Mouse (Mus musculus) midbrain, postnatal 0 days (tissue): ENCODE results near the gene Itga11. TPM values are rescaled to one million over a fixed set of nuclear protein-coding genes. Genes with fewer than 3 reads are reported as not detected.
A peak's percentile ranks its signal among the peaks of the same experiment; 100 is the strongest.

Experiments
- ATAC-seq: fragments of 200-750 bp; cut with Nextera tagmentation; 2 replicates; pipeline ENCODE4 v1.8.0; 2017; ENCODE audit warnings: moderate number of reproducible peaks, mild to moderate bottlenecking, moderate TSS enrichment, moderate library complexity; ENCODE audit not compliant: low FRiP score
- DNase-seq: peaks from one replicate; pipeline ENCODE4 v3.0.0-alpha.2; 2015; ENCODE audit warnings: low spot score
- H3K27ac ChIP-seq: fragments of 300-500 bp; sonication (generic); 2 replicates; pipeline ENCODE4 v1.5.1; 2014; ENCODE audit warnings: low read depth, mild to moderate bottlenecking, low read length, mixed read lengths
- H3K27me3 ChIP-seq: fragments of 300-500 bp; sonication (generic); 2 replicates; pipeline ENCODE4 v1.6.1; 2014; ENCODE audit warnings: low read length, control low read depth, mixed read lengths; ENCODE audit not compliant: insufficient read depth
- H3K36me3 ChIP-seq: fragments of 300-500 bp; sonication (generic); 2 replicates; pipeline ENCODE4 v1.6.1; 2014; ENCODE audit warnings: low read length, control low read depth, mixed read lengths; ENCODE audit not compliant: insufficient read depth
- H3K4me1 ChIP-seq: fragments of 300-500 bp; sonication (generic); 2 replicates; pipeline ENCODE4 v1.6.1; 2014; ENCODE audit warnings: mild to moderate bottlenecking, control low read depth, antibody characterized with exemption, low read length, mixed read lengths; ENCODE audit not compliant: insufficient read depth
- H3K4me2 ChIP-seq: fragments of 300-500 bp; sonication (generic); 2 replicates; pipeline ENCODE4 v1.6.1; 2014; ENCODE audit warnings: low read depth, mild to moderate bottlenecking, low read length, mixed read lengths; ENCODE audit not compliant: poor library complexity, severe bottlenecking
- H3K4me3 ChIP-seq: fragments of 300-500 bp; sonication (generic); 2 replicates; pipeline ENCODE4 v1.5.1; 2014; ENCODE audit warnings: low read depth, mild to moderate bottlenecking, low read length, moderate library complexity
- H3K9ac ChIP-seq: fragments of 300-500 bp; sonication (generic); replicated peaks from 2 replicates; pipeline ENCODE4 v1.6.1; 2014; ENCODE audit warnings: mild to moderate bottlenecking, low read length, moderate library complexity, mixed read lengths; ENCODE audit not compliant: poor library complexity, severe bottlenecking
- H3K9me3 ChIP-seq: fragments of 300-500 bp; sonication (generic); 2 replicates; pipeline ENCODE4 v1.6.1; 2016; ENCODE audit warnings: low read length, control low read depth
- CTCF ChIP-seq: IDR thresholded peaks from 2 replicates; pipeline ENCODE4 v1.5.1; 2016; ENCODE audit warnings: antibody characterized with exemption, mild to moderate bottlenecking
- WGBS: fragments of 180-500 bp; shearing (Covaris S2); extraction: QIAGEN DNeasy Blood & Tissue Kit; methylation state at CpG from one replicate; pipeline ENCODE4 v1.1.7; 2014; 5-methylcytosine and 5-hydroxymethylcytosine counted together
- polyA plus RNA-seq: library from polyadenylated mRNA; unstranded; fragments of >200 nt; fragmentation: Nextera tagmentation; extraction: Ambion mirVana; gene quantifications from 2 replicates; pipeline ENCODE4 v1.2.1, GENCODE M21; 2015
- total RNA-seq: library from RNA; depleted of rRNA; stranded (reverse); fragments of >200 nt; gene quantifications from 2 replicates; pipeline ENCODE4 v1.2.3, GENCODE M21; 2014; rRNA removed

Itga11 gene
- total and polyA plus RNA-seq, 2 experiments from 2014 or later: 0.52 to 2.3 TPM

GRCm38 (mm10) chr9:62825791-62826393, 148.3 kb downstream of the Itga11 start:
- TF ChIP-seq CTCF: no peak
- Histone ChIP-seq H3K9me3 (no peaks in the 10 kb centered on the region), H3K4me3 (no peak overlapping the region), H3K27me3 (no peaks in the 10 kb centered on the region), H3K9ac (no peak overlapping the region), H3K4me2 (no peak overlapping the region), H3K4me1 (peaks cover 3% of the 10 kb centered on the region; the same call in 1 of the 2 replicates), H3K36me3 (no peaks in the 10 kb centered on the region), H3K27ac (peak overlapping the region; percentile 57; the same call in 1 of the 2 replicates)
- ATAC-seq: 0 out of 2 replicates have a peak, but pooled peaks have one; percentile 47
- 2% methylated on average over 9 of the region's 9 CpGs for WGBS
- peak; percentile 24 for DNase-seq

GRCm38 (mm10) chr9:62826456-62826855, 148.8 kb downstream of the Itga11 start:
- Histone ChIP-seq H3K9me3 (no peaks in the 10 kb centered on the region), H3K36me3 (no peaks in the 10 kb centered on the region), H3K27me3 (no peaks in the 10 kb centered on the region), H3K4me2 (no peak overlapping the region), H3K9ac (0 out of 2 replicates have a peak overlapping the region, but pooled peaks have one; percentile 8), H3K27ac (peak overlapping the region; percentile 57; the same call in 1 of the 2 replicates), H3K4me1 (peaks cover 3% of the 10 kb centered on the region; the same call in 1 of the 2 replicates), H3K4me3 (no peak overlapping the region)
- TF ChIP-seq CTCF: no peak
- DNase-seq (no peak), ATAC-seq (no peak)
- 7% methylated on average over 7 of the region's 7 CpGs for WGBS

- peak; percentile 75 for DNase-seq
- no peak overlapping the region for H3K9ac ChIP-seq
- H3K4me1 ChIP-seq: peaks cover 3% of the 10 kb centered on the region; the same call in 1 of the 2 replicates
- no peaks in the 10 kb centered on the region for H3K27me3 ChIP-seq
- H3K9me3 ChIP-seq: no peaks in the 10 kb centered on the region
- peak overlapping the region; percentile 48 for H3K4me2 ChIP-seq
- peak overlapping the region; percentile 52 for H3K27ac ChIP-seq
- 2% methylated on average over 24 of the region's 24 CpGs for WGBS
- no peak for ATAC-seq
- H3K36me3 ChIP-seq: no peaks in the 10 kb centered on the region
- H3K4me3 ChIP-seq: peak overlapping the region; percentile 29; the same call in 1 of the 2 replicates
- peak; percentile 78 for TF ChIP-seq CTCF
These were observed 150.5 kb downstream of the Itga11 start for GRCm38 (mm10) chr9:62827939-62828652.

- peak overlapping the region; percentile 29 for H3K4me3 ChIP-seq
These were observed 151.0 kb downstream of the Itga11 start for GRCm38 (mm10) chr9:62828662-62829086.

GRCm38 (mm10) chr9:62829877-62830276, 152.3 kb downstream of the Itga11 start:
- H3K9ac ChIP-seq: no peak overlapping the region
- no peaks in the 10 kb centered on the region for H3K36me3 ChIP-seq
- H3K27ac ChIP-seq: no peak overlapping the region
- peaks cover 3% of the 10 kb centered on the region; the same call in 1 of the 2 replicates for H3K4me1 ChIP-seq
- no peak for DNase-seq
- no peaks in the 10 kb centered on the region for H3K9me3 ChIP-seq
- no peak for TF ChIP-seq CTCF
- no peak overlapping the region for H3K4me2 ChIP-seq
- H3K4me3 ChIP-seq: no peak overlapping the region
- H3K27me3 ChIP-seq: no peaks in the 10 kb centered on the region
- no peak for ATAC-seq
- WGBS: 79% methylated on average over 6 of the region's 6 CpGs

More at GRCm38 (mm10) chr9:62828662-62829086, 151.0 kb downstream of the Itga11 start:
- Histone ChIP-seq H3K9me3 (no peaks in the 10 kb centered on the region), H3K36me3 (no peaks in the 10 kb centered on the region), H3K4me1 (peaks cover 3% of the 10 kb centered on the region; the same call in 1 of the 2 replicates), H3K27me3 (no peaks in the 10 kb centered on the region), H3K27ac (peak overlapping the region; percentile 52; the same call in 1 of the 2 replicates), H3K9ac (no peak overlapping the region), H3K4me2 (peak overlapping the region; percentile 48)
- DNase-seq (peak; percentile 97), ATAC-seq (peak; percentile 92)
- WGBS: under 1% methylated on average over 23 of the region's 23 CpGs
- TF ChIP-seq CTCF: peak; percentile 97

Other genes starting within 250 kb of the Itga11 start
- 36.2 and 45.8 TPM in 2 replicates for gene Coro2b, start 140.8 kb upstream of the Itga11 start, total RNA-seq
- gene Coro2b, start 140.8 kb upstream of the Itga11 start, polyA plus RNA-seq: 21.4 and 22.8 TPM in 2 replicates
- 193 and 233 TPM in 2 replicates for gene Fem1b, start 134.1 kb downstream of the Itga11 start, total RNA-seq
- gene Fem1b, start 134.1 kb downstream of the Itga11 start, polyA plus RNA-seq: 36.5 and 42.0 TPM in 2 replicates
- gene Cln6, start 161.0 kb downstream of the Itga11 start, total RNA-seq: 13.2 and 14.2 TPM in 2 replicates
- gene Cln6, start 161.0 kb downstream of the Itga11 start, polyA plus RNA-seq: 7.3 and 7.4 TPM in 2 replicates
- gene Calml4, start 180.3 kb downstream of the Itga11 start, total RNA-seq: 3.2 TPM in 2 replicates
- gene Calml4, start 180.3 kb downstream of the Itga11 start, polyA plus RNA-seq: 4.9 and 5.1 TPM in 2 replicates